Mouse (Mus musculus): ENCODE measurements around the gene St8sia4.

GRCm38 (mm10) chr1:95657051-95657668 is 10.2 kb downstream of the St8sia4 start:
- TF ChIP-seq CTCF (IDR thresholded peaks at IDR 0.05; ENCODE audit: insufficient read depth, low read depth, low read length) (no peak), POLR2A (IDR thresholded peaks at IDR 0.05; ENCODE audit: insufficient read depth, low read depth, low read length) (no peak)
